Mouse (Mus musculus) midbrain, embryonic 13.5 days (tissue): ENCODE results near the gene Enox1. TPM values are rescaled to one million over a fixed set of nuclear protein-coding genes. Genes with fewer than 3 reads are reported as not detected.

Source experiments
- ATAC-seq: fragments of 200-750 bp; cut with Nextera tagmentation; 2 replicates; pipeline ENCODE4 v1.8.0; 2017; ENCODE audit warnings: mild to moderate bottlenecking, moderate TSS enrichment, moderate library complexity
- H3K27ac ChIP-seq: fragments of 300-500 bp; sonication (generic); 2 replicates; pipeline ENCODE4 v1.5.1; 2015; ENCODE audit warnings: inconsistent platforms, mild to moderate bottlenecking, moderate library complexity
- H3K27me3 ChIP-seq: fragments of 300-500 bp; sonication (generic); 2 replicates; pipeline ENCODE4 v1.6.1; 2015; ENCODE audit warnings: mild to moderate bottlenecking, inconsistent platforms
- H3K36me3 ChIP-seq: fragments of 300-500 bp; sonication (generic); 2 replicates; pipeline ENCODE4 v1.6.1; 2015; ENCODE audit warnings: mild to moderate bottlenecking, inconsistent platforms
- H3K4me1 ChIP-seq: fragments of 300-500 bp; sonication (generic); replicated peaks from 2 replicates; pipeline ENCODE4 v1.6.1; 2015; ENCODE audit warnings: inconsistent platforms
- H3K4me2 ChIP-seq: fragments of 300-500 bp; sonication (generic); replicated peaks from 2 replicates; pipeline ENCODE4 v1.6.1; 2015; ENCODE audit warnings: moderate library complexity, mild to moderate bottlenecking, inconsistent platforms
- H3K4me3 ChIP-seq: fragments of 300-500 bp; sonication (generic); replicated peaks from 2 replicates; pipeline ENCODE4 v1.5.1; 2015; ENCODE audit warnings: mild to moderate bottlenecking, inconsistent platforms
- H3K9ac ChIP-seq: fragments of 300-500 bp; sonication (generic); replicated peaks from 2 replicates; pipeline ENCODE4 v1.6.1; 2015; ENCODE audit warnings: mild to moderate bottlenecking, inconsistent platforms
- H3K9me3 ChIP-seq: fragments of 300-500 bp; sonication (generic); 2 replicates; pipeline ENCODE4 v1.6.1; 2016; ENCODE audit warnings: mild to moderate bottlenecking, inconsistent platforms
- WGBS: fragments of 180-500 bp; shearing (Covaris S2); methylation state at CpG from one replicate; pipeline ENCODE4 v1.1.7; 2015; 5-methylcytosine and 5-hydroxymethylcytosine counted together
- polyA plus RNA-seq: library from polyadenylated mRNA; unstranded; fragments of >200 nt; fragmentation: Nextera tagmentation; extraction: Ambion mirVana; gene quantifications from 2 replicates; pipeline ENCODE4 v1.2.1, GENCODE M21; 2015

Gene Enox1
- polyA plus RNA-seq, 1 experiment from 2014 or later, result 44.0 TPM

- H3K4me3 ChIP-seq, result no peak overlapping the region
- H3K27me3 ChIP-seq, result peaks cover 21% of the 10 kb centered on the region
- H3K36me3 ChIP-seq, result no peaks in the 10 kb centered on the region
- peaks cover 29% of the 10 kb centered on the region for H3K4me1 ChIP-seq
- H3K4me2 ChIP-seq, result no peak overlapping the region; the same call in 1 of the 2 replicates
- ATAC-seq, result peak; percentile 55
- H3K9ac ChIP-seq, result no peak overlapping the region
- peak overlapping the region; percentile 69 for H3K27ac ChIP-seq
- WGBS, result 22% methylated on average over 12 of the region's 12 CpGs
- H3K9me3 ChIP-seq, result no peaks in the 10 kb centered on the region
Observed at GRCm38 (mm10) chr14:77626557-77627507, 470.3 kb downstream of the Enox1 start.

DNA sequence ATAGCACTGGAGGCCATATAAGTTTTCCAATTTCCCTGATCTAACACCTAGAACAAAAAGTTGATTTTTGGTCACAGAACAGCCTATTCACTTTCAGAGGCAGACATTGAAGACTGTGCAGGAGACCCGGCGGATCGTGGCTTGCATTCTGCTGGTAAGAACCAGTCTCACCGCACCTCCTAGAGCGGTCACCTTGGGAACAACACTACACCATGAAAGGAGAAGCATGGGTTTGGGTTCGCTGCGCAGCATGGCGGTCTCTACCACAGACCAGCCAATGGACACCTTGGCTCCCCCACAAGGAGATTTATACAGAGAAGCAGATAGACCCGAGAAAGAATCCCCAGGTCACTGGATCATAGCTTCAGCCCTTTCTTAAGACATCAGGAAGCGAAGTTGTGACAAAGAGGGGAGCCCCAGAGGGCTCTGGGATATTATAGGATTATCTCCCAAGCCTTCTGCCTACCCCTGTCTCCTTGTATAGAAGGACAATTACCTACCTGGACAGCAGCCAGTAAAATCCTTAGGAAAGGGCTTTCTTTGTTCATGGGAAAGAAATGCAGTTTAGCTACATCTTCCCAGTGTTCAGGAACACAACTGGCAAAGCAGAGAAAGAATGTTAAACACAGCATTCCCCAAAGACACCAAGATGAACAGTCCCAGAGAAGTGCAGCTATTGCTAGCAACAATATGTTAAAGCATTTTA is 476.1 kb downstream of the Enox1 start:
- Histone ChIP-seq H3K9ac (no peak overlapping the region), H3K4me1 (peaks cover 64% of the 10 kb centered on the region), H3K36me3 (no peaks in the 10 kb centered on the region), H3K9me3 (no peaks in the 10 kb centered on the region), H3K4me2 (no peak overlapping the region), H3K27ac (peak overlapping the region; percentile 26; the same call in 1 of the 2 replicates), H3K4me3 (no peak overlapping the region), H3K27me3 (peaks cover 22% of the 10 kb centered on the region)
- peak; percentile 48; the same call in 1 of the 2 replicates for ATAC-seq
- WGBS, result 73% methylated on average over 10 of the region's 10 CpGs

DNA sequence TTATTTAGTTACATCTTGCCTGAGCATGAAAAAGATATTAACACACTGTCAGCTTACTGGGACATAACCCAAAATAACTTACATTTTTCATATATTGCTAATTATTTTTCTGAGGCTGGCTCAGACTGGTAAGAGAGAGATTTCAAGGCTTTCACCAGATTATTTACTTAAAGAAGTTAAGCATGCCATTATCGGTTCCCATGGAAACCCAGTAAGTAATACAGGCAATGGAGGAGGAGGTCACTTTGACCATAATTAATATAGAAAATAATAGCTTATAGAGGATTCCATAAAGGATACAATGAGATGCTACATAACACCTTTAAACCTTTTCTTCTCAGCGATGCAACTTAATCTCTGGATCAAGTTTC is 476.6 kb downstream of the Enox1 start:
- peak overlapping the region; percentile 26; the same call in 1 of the 2 replicates for H3K27ac ChIP-seq
- H3K4me1 ChIP-seq, result peaks cover 62% of the 10 kb centered on the region
- WGBS, result 48% methylated on average over 2 of the region's 2 CpGs

DNA sequence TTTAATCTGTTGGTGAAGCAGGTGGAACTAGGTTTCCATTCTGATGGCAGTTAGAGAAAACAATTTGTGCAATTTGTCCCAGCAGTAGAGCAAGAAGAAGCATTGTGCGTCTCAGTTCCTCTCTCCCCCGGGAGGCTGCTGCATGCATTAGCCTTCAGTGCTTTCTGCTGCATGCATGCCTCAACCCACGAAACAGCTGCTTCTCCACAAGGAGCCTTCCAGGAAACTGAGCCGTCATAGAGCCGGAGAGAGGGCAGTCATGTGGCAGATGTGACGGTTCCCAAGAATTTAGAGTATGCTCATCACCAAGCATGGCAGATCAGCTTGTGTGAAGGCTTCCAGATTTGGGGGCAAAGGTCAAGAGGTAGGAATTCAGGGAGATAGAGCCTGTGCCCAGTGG is 480.4 kb downstream of the Enox1 start:
- ATAC-seq, result no peak
- 17% methylated on average over 6 of the region's 6 CpGs for WGBS
- Histone ChIP-seq H3K9me3 (no peaks in the 10 kb centered on the region), H3K4me1 (peaks cover 51% of the 10 kb centered on the region), H3K36me3 (no peaks in the 10 kb centered on the region), H3K4me3 (no peak overlapping the region), H3K9ac (no peak overlapping the region), H3K27me3 (0 out of 2 replicates have a peak, but pooled peaks cover 2% of the 10 kb centered on the region), H3K27ac (peak overlapping the region; percentile 14; the same call in 1 of the 2 replicates), H3K4me2 (no peak overlapping the region)

More for the DNA sequence above, 476.6 kb downstream of the Enox1 start:
- peaks cover 23% of the 10 kb centered on the region for H3K27me3 ChIP-seq
- no peak overlapping the region for H3K4me2 ChIP-seq
- no peaks in the 10 kb centered on the region for H3K9me3 ChIP-seq
- H3K36me3 ChIP-seq, result no peaks in the 10 kb centered on the region
- no peak overlapping the region for H3K9ac ChIP-seq
- ATAC-seq, result no peak
- H3K4me3 ChIP-seq, result no peak overlapping the region

DNA sequence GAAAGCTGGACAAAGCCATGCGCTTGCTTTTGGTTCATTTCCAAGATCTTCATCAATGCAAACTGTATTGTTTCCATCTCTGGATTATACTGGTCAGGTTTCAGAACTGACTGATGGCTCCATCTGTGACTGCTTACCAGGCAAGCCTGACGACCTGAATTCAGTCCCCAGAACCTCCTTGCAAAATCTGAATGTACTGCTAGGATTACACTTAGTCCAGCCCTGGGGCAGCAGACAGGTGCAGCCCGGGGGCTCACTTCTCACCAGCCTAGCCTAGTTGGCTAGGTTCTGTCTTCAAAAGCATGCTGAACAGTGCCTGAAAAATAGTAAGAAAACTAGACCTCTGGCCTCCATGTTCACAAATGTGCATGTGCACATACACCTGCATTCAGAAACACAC is 481.6 kb downstream of the Enox1 start:
- no peak overlapping the region for H3K4me2 ChIP-seq
- 76% methylated on average over 3 of the region's 3 CpGs for WGBS
- H3K27me3 ChIP-seq, result 0 out of 2 replicates have a peak, but pooled peaks cover 2% of the 10 kb centered on the region
- peaks cover 38% of the 10 kb centered on the region for H3K4me1 ChIP-seq
- H3K9me3 ChIP-seq, result no peaks in the 10 kb centered on the region
- no peak overlapping the region for H3K9ac ChIP-seq
- no peak for ATAC-seq
- no peaks in the 10 kb centered on the region for H3K36me3 ChIP-seq
- no peak overlapping the region for H3K4me3 ChIP-seq
- no peak overlapping the region for H3K27ac ChIP-seq

DNA sequence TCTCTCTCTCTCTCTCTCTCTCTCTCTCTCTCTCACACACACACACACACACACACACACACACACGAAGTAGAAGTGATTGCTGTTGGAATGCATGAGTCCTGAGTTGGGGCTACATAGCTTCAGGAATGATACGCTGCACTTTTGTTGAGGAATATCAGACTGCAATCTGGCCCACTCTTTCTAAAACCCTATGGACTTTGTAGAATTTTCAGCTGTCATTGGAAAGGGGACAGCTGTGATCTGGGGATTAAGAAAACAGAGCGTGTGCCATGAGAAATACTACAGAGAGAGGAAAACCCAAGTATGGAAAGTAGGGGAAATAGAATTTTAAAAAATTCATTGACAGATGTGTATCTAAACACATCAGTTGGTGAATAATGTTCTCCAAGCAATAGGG is 482.1 kb downstream of the Enox1 start:
- no peak overlapping the region for H3K27ac ChIP-seq
- no peak overlapping the region for H3K4me2 ChIP-seq
- ATAC-seq, result no peak
- H3K9ac ChIP-seq, result no peak overlapping the region
- no peaks in the 10 kb centered on the region for H3K36me3 ChIP-seq
- WGBS, result 71% methylated on average over 3 of the region's 3 CpGs
- peaks cover 34% of the 10 kb centered on the region for H3K4me1 ChIP-seq
- 0 out of 2 replicates have a peak, but pooled peaks cover 2% of the 10 kb centered on the region for H3K27me3 ChIP-seq
- H3K4me3 ChIP-seq, result no peak overlapping the region
- H3K9me3 ChIP-seq, result no peaks in the 10 kb centered on the region

DNA sequence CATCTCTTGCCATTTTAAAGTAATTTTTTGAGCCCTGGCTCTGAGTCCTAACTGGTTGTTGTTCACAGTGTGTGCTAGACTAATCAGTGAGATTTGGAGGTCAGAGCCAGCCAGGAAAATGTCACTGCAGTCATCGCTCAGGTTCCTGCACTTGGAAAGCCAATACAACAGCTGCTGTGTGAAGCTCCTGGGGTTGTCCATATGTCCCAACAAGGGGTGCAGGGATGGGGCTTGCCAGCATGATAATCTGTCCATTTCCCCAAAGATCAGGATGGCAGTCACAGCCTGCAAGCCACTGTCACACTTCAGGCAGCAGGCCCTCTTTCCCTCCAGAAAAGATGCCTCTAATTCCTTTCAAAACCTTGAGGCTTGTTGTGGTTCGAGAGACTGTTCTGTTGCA is 483.0 kb downstream of the Enox1 start:
- Histone ChIP-seq H3K9ac (no peak overlapping the region), H3K4me3 (no peak overlapping the region), H3K4me1 (peaks cover 24% of the 10 kb centered on the region), H3K4me2 (no peak overlapping the region), H3K27ac (no peak overlapping the region), H3K27me3 (0 out of 2 replicates have a peak, but pooled peaks cover 2% of the 10 kb centered on the region), H3K36me3 (no peaks in the 10 kb centered on the region), H3K9me3 (no peaks in the 10 kb centered on the region)
- WGBS, result 68% methylated on average over 2 of the region's 2 CpGs
- ATAC-seq, result no peak

DNA sequence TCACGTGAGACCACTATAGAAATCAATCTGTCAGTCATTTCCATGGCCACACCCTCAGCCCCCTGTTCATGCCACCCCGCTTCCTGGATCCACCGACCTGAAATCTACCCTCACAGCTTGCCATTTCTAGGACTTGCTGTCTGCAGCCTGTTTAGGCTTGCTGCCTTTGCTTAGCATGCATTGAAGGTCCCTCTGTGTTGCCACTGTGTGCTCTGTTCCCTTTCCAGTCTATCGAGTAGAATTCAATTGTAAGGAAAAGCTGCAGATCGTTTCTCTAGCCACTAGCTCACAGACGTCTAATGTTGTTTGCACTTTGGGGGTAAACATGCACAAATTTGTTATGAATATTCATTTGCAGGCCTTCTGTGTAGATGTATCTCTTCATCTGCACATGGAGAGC is 485.8 kb downstream of the Enox1 start:
- Histone ChIP-seq H3K9ac (no peak overlapping the region), H3K27ac (no peak overlapping the region), H3K9me3 (no peaks in the 10 kb centered on the region), H3K4me2 (no peak overlapping the region), H3K4me1 (peaks cover 5% of the 10 kb centered on the region), H3K27me3 (0 out of 2 replicates have a peak, but pooled peaks cover 2% of the 10 kb centered on the region), H3K4me3 (no peak overlapping the region), H3K36me3 (no peaks in the 10 kb centered on the region)
- ATAC-seq, result no peak
- WGBS, result 76% methylated on average over 6 of the region's 6 CpGs

DNA sequence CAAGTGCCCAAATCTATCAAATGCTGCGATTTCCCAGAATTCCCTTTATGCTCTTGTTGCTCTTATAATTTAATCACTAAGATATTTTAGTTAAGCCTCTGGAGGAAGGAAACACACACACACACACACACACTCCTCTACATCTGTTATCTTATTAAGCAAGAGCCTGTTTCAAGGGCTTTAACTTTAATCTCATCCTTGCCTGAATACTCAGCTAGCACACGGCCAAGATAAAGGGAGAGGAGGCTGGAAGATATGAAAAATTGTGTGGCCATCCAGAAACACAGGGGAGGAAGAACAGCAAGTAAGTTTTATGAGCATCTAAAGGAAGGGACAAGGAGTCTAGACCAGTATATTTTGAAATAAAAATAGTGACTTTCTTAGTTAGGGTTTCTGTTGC is 489.6 kb downstream of the Enox1 start:
- Histone ChIP-seq H3K27me3 (no peaks in the 10 kb centered on the region), H3K36me3 (no peaks in the 10 kb centered on the region), H3K9ac (no peak overlapping the region), H3K4me3 (no peak overlapping the region), H3K9me3 (no peaks in the 10 kb centered on the region), H3K4me2 (no peak overlapping the region), H3K4me1 (peaks cover 9% of the 10 kb centered on the region), H3K27ac (no peak overlapping the region)
- WGBS, result 79% methylated on average over 2 of the region's 2 CpGs
- ATAC-seq, result no peak

DNA sequence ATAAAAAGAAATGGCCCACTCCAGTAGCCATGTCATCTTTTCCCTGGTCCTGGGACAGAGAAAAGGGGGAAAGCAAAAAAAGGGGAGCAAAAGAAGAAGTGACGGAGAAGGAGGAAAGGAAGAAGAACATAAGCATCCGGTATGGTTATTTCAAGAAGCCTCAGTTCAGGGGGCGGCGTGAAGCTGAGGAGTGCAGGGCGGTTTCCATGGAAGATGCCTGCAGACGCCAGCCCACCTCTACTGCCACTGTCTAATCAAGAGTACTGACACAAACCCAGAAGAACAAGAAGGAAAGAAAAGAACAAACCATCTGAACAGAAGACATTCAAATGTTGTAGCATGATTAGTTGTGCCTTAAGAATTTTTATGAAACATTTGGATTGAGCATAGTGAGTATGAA is 490.5 kb downstream of the Enox1 start:
- WGBS, result 91% methylated on average over 6 of the region's 6 CpGs

GRCm38 (mm10) chr14:77648305-77648704 is 491.7 kb downstream of the Enox1 start:
- Histone ChIP-seq H3K36me3 (no peaks in the 10 kb centered on the region), H3K4me3 (no peak overlapping the region), H3K9me3 (no peaks in the 10 kb centered on the region), H3K4me1 (peaks cover 14% of the 10 kb centered on the region), H3K27ac (no peak overlapping the region), H3K4me2 (no peak overlapping the region), H3K27me3 (no peaks in the 10 kb centered on the region), H3K9ac (no peak overlapping the region)
- no peak for ATAC-seq
- 67% methylated on average over 8 of the region's 8 CpGs for WGBS

More for the DNA sequence above, 490.5 kb downstream of the Enox1 start:
- H3K9me3 ChIP-seq, result no peaks in the 10 kb centered on the region
- no peak overlapping the region for H3K9ac ChIP-seq
- peaks cover 9% of the 10 kb centered on the region for H3K4me1 ChIP-seq
- H3K27me3 ChIP-seq, result no peaks in the 10 kb centered on the region
- no peak for ATAC-seq
- no peaks in the 10 kb centered on the region for H3K36me3 ChIP-seq
- no peak overlapping the region for H3K4me2 ChIP-seq
- H3K27ac ChIP-seq, result no peak overlapping the region
- H3K4me3 ChIP-seq, result no peak overlapping the region

DNA sequence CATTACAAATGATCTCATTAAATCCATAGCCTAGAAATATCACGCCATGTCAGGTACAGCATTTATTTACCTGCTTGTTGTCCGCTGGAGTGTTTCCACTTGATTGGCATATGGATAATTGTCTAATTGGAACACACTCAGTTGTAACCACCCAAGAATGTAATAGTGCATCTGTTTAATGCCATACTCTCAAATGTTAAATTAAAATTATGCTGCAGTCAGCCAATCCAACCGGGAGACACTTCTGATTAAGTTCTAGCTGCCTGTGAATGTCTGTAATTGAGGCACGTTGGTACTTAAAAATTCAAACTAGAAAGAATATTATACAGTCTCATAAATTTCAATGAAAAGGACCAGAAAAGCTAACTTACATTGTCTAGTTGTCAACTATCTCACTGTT is 502.2 kb downstream of the Enox1 start:
- no peak for ATAC-seq
- 0 out of 2 replicates have a peak, but pooled peaks cover 5% of the 10 kb centered on the region for H3K36me3 ChIP-seq
- peaks cover 4% of the 10 kb centered on the region; the same call in 1 of the 2 replicates for H3K9me3 ChIP-seq
- no peak overlapping the region for H3K9ac ChIP-seq
- WGBS, result 63% methylated on average over 4 of the region's 4 CpGs
- no peak overlapping the region for H3K4me2 ChIP-seq
- H3K27ac ChIP-seq, result no peak overlapping the region
- no peaks in the 10 kb centered on the region for H3K27me3 ChIP-seq
- H3K4me1 ChIP-seq, result peaks cover 20% of the 10 kb centered on the region
- no peak overlapping the region for H3K4me3 ChIP-seq
